Mouse (Mus musculus) mouse trophoblast stem cell (cell line): ENCODE measurements around the gene Gm10837.

Experiments used
- in situ Hi-C, 2 experiments: fragments of 300-500 bp; cut with MseI, MboI; formaldehyde crosslinking; loops; 2 replicates in 1 of 2; 3 replicates in 1 of 2; pipeline ENCODE4 v1.15.1; 2025

Gene Gm10837

DNA sequence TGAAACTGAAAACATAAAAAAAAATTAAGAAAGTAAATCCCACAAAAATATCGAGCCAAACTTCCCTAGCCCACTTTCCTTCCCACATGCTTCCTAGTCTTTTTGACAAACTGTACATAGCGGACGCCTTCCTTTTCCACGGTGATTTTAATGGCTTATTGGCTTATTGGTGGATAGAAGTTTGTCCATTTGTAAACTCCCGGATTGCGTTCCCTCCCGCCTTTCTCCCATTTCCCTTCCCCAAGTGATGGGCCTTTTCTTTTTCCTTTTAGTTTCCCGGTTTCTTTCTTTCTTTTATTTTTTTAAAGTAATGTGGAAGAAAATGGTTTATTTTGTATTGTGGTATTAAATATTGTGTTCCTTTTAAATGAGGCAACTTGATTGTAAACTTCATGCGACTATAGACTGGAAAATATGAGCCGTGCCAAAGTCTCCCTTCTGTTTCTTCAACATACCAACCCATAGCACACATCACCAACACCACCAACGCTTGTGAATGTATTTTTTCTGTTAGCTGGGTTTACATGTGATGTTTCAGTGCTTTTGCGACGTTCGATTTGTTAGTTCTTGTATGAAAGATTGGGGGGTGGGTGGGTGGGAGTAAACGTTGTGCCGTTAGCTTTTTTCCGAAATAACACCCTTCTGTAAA lies 10.8 kb upstream of the Gm10837 start:
- in situ Hi-C loops: no loop called here

GRCm38 (mm10) chr14:122480355-122480754 lies 10.0 kb upstream of the Gm10837 start:
- in situ Hi-C loops: no loop called here

- in situ Hi-C loops: no loop called here
Observed at GRCm38 (mm10) chr14:122481181-122481580, 9.2 kb upstream of the Gm10837 start.

GRCm38 (mm10) chr14:122482081-122483023 lies 8.0 kb upstream of the Gm10837 start:
- in situ Hi-C loops: no loop called here

GRCm38 (mm10) chr14:122483024-122483385 lies 7.4 kb upstream of the Gm10837 start:
- in situ Hi-C loops: no loop called here

- in situ Hi-C loops: no loop called here
Observed at GRCm38 (mm10) chr14:122483556-122484421, 6.6 kb upstream of the Gm10837 start.

GRCm38 (mm10) chr14:122484458-122484843 lies 5.9 kb upstream of the Gm10837 start:
- in situ Hi-C loops: no loop called here

DNA sequence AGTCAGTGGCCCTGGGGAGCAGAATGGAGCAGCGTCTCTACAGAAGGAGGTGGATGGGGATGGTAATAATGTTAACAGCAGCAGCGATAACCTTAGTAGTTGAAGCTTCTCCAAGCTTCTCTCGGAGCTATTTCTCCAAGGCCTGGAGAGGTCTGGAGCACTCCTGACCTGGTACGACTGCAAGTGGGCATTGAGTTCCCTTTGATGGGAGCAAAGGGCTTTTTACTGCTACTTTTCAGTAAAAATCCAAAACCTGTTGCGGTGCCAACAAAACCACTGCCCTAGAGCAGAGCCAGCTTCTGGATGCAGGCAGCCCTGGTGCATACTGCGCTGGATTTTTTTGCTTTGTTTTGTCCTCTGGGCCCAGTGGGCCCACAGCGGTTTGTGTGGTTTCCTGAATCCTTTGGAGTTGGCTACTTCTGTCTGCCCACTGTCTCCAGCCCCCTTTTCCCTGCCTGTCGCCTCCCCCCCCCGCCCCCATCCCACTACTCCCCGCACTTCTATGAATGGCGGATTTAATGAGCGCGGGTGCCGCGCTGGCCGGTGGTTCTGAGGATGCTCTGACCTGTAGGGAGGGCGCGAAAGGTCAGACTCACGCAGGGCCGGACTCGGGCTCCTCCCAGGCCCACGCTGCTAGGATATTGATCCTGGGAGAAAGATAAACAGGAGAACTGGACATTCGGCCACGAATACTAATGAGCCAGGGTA lies 5.4 kb upstream of the Gm10837 start:
- in situ Hi-C loops: no loop called here

- in situ Hi-C loops: no loop called here
Observed at GRCm38 (mm10) chr14:122485635-122486181, 4.7 kb upstream of the Gm10837 start.

DNA sequence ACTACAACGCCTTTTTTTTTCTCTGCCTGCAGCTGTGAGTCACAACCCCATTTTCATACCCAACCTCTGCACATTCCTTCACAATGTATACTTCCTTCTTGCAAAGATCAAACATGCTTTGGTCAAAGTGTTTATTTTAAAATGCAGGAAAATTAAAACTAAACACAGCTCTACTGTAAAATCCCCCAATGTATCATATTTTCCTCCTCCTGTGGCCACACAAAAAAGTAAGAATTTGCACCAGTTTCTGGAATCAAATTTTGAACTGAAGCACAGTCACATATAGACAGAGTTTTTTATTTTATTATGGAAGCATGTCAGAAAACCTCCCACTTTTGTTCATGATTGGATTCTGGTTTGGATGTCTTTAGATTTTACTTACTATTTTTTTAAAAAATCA lies 3.8 kb upstream of the Gm10837 start:
- in situ Hi-C loops: no loop called here

DNA sequence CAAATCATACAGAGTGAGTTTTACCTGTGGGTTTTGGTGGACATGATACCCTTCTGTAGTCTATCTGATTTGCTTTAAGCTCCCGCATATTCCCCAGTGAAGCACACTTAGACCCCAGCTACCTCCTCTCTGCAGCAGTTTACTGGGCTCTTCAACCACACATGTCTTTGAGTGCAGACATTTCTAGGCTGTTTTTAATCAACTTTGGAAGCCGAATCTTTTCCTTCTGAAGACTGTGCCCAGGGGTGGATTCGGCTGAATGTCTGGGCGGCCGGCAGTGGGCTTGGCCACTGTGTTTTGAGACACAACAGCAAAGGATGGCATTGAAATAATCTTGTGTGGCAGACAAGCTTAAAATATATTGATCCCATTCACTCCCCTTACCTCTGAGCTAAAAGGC lies 3.0 kb upstream of the Gm10837 start:
- in situ Hi-C loops: no loop called here

- in situ Hi-C loops: no loop called here
Observed at GRCm38 (mm10) chr14:122489041-122489440, 1.3 kb upstream of the Gm10837 start.

GRCm38 (mm10) chr14:122489686-122490414 lies 536 bp upstream of the Gm10837 start:
- in situ Hi-C loops: no loop called here

GRCm38 (mm10) chr14:122491521-122491920 lies 1.1 kb downstream of the Gm10837 start:
- in situ Hi-C loops: no loop called here

- in situ Hi-C loops: no loop called here
Observed at GRCm38 (mm10) chr14:122492015-122492414, 1.6 kb downstream of the Gm10837 start.

- in situ Hi-C loops: no loop called here
Observed at GRCm38 (mm10) chr14:122509058-122509457, 18.7 kb downstream of the Gm10837 start.

DNA sequence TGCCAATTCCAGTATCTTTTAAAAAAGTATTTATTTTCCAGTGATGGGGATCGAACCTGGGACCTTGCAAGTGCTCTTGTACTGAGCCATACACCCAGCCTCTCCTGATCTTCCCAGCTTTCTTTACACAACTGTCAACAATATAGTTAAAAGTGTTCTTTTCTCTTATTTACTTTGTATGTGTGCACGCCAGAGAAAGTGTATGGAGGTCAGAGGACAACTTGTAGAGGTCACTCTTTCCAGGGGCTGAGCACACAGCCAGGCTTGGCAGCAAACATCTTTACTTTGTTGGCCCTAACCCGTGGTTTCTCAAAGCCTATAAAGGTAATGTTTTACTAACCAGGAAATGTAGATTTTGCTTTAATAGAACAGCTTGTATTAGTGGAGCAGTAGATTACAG lies 21.1 kb downstream of the Gm10837 start:
- in situ Hi-C loops: no loop called here

DNA sequence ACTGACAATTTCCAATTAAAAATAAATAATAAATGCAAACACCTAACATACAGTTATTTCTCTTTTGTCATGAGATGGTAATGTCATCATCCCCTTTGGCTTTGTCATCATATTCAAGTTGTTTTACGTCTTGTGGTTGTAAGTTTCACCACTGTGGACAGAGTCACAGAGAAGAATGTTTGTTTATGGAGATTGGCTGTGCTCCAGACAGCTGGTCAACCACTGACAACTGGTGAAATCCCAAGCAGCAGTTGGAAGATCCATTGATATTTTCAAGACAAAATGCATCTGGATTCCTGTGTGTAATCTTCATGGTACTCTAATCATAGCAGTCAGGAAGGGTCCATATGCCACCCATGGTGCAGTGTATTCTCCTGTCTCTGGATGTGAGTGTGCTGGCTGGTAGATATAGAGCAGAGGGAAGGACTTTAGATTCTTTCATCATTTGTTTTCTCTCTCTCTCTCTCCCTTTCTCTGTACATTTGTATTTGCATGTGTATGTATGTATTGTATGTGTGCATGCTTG lies 23.2 kb downstream of the Gm10837 start:
- in situ Hi-C loops: no loop called here

- in situ Hi-C loops: no loop called here
Observed at GRCm38 (mm10) chr14:122528475-122528874, 38.1 kb downstream of the Gm10837 start.
